In genomic region chr17:26601514-26601913, GRCm38 (mm10) we compare ENCODE assay signal across 9 mouse cellular contexts. TPM values are rescaled to one million over a fixed set of nuclear protein-coding genes. Genes with fewer than 3 reads are reported as not detected.
A peak's percentile ranks its signal among the peaks of the same experiment; 100 is the strongest.
DNase-seq lines count a peak whose midpoint lies in the region; ATAC-seq and TF ChIP-seq lines count a peak whose summit lies in the region.
"Had no signal": no experiment of that assay in that cellular context is flagged by ENCODE, and none has a peak within 500 bp of the region (broad histone marks: within the 10 kb centered on the region; RNA-seq: fewer than 3 reads in every experiment).

No protein-coding gene starts in this region.

- no peak for TF ChIP-seq POLR2A in embryonic fibroblast, embryonic 13.5 days (IDR thresholded peaks at IDR 0.05; ENCODE audit: low read depth, low read length)

- H3K4me3 ChIP-seq in gastrocnemius, adult 2 months, result no peak overlapping the region
- H3K4me3 ChIP-seq in limb, embryonic 12.5 days (replicated peaks), result no peak overlapping the region
- H3K4me3 ChIP-seq in limb, embryonic 10.5 days, result no peak overlapping the region
- no peak overlapping the region for H3K4me3 ChIP-seq in embryonic fibroblast, embryonic 13.5 days (ENCODE audit: insufficient read depth, low read length)
- no peak overlapping the region for H3K4me3 ChIP-seq in macrophage (ENCODE audit: inconsistent target)

- H3K27me3 ChIP-seq in limb, embryonic 12.5 days, result no peaks in the 10 kb centered on the region
- no peaks in the 10 kb centered on the region for H3K27me3 ChIP-seq in limb, embryonic 10.5 days (ENCODE audit: low read depth, poor library complexity, severe bottlenecking)

- H3K27ac ChIP-seq in gastrocnemius, adult 2 months, result peak overlapping the region; percentile 80
- H3K27ac ChIP-seq in limb, embryonic 12.5 days, result peak overlapping the region; percentile 24; the same call in 1 of the 2 replicates
- H3K27ac ChIP-seq in limb, embryonic 10.5 days, result no peak overlapping the region
- peak overlapping the region; percentile 62 for H3K27ac ChIP-seq in embryonic fibroblast, embryonic 13.5 days (ENCODE audit: insufficient read depth, low read length)
- peak overlapping the region; percentile 58 for H3K27ac ChIP-seq in macrophage

- peaks cover 15% of the 10 kb centered on the region; the same call in 1 of the 2 replicates for H3K36me3 ChIP-seq in limb, embryonic 12.5 days
- peaks cover 25% of the 10 kb centered on the region for H3K36me3 ChIP-seq in limb, embryonic 10.5 days
- no peaks in the 10 kb centered on the region for H3K36me3 ChIP-seq in macrophage (ENCODE audit: inconsistent target)

- no peak for TF ChIP-seq CTCF in gastrocnemius, adult 2 months (IDR thresholded peaks at IDR 0.05)
- no peak for TF ChIP-seq CTCF in embryonic fibroblast, embryonic 13.5 days (IDR thresholded peaks at IDR 0.05; ENCODE audit: borderline replicate concordance, insufficient read depth, low read length)

- DNase-seq in gastrocnemius, adult 2 months, result no peak
- DNase-seq in gastrocnemius, postnatal 14 days, result no peak
- DNase-seq in limb, embryonic 10.5 days (ENCODE audit: low spot score), result no peak
- no peak for DNase-seq in ovary, postnatal 10 days (ENCODE audit: low spot score)
- no peak for DNase-seq in layer of hippocampus, postnatal 36 days

- intact Hi-C loops in gastrocnemius, adult 2 months (cut with DNase I), result no loop called here
- intact Hi-C loops in gastrocnemius, postnatal 14 days (cut with DNase I; ENCODE audit: low total_unique reads), result no loop called here

- no peak overlapping the region for H3K4me2 ChIP-seq in limb, embryonic 12.5 days

- H3K79me2 ChIP-seq in macrophage (ENCODE audit: inconsistent target), result peaks cover 54% of the 10 kb centered on the region

- no peak for ATAC-seq in limb, embryonic 12.5 days (ENCODE audit: insufficient number of reproducible peaks, insufficient read depth, low FRiP score, low TSS enrichment, low read depth)
- ATAC-seq: forebrain, embryonic 14.5 days had no signal

- H3K9ac ChIP-seq in limb, embryonic 12.5 days (replicated peaks), result no peak overlapping the region

- peaks cover 35% of the 10 kb centered on the region for H3K4me1 ChIP-seq in limb, embryonic 12.5 days (replicated peaks)
- H3K4me1 ChIP-seq in limb, embryonic 10.5 days, result peaks cover 23% of the 10 kb centered on the region
- peaks cover 34% of the 10 kb centered on the region for H3K4me1 ChIP-seq in embryonic fibroblast, embryonic 13.5 days (ENCODE audit: control insufficient read depth, insufficient read depth, low read length)

- H3K9me3 ChIP-seq in limb, embryonic 12.5 days, result no peaks in the 10 kb centered on the region
- no peaks in the 10 kb centered on the region for H3K9me3 ChIP-seq in limb, embryonic 10.5 days (replicated peaks)

- WGBS in limb, embryonic 12.5 days, result 81% methylated on average over 6 of the region's 6 CpGs
- WGBS in limb, embryonic 10.5 days, result 83% methylated on average over 6 of the region's 6 CpGs
- WGBS in macrophage (ENCODE audit: missing documents), result 83% methylated on average over 6 of the region's 6 CpGs

RNA-seq across cellular contexts. Expression of gene Dusp1, which starts 39.6 kb away (rescaled TPM):
- 10 to 100 TPM; 73.0 to 89.6 TPM for total RNA-seq in gastrocnemius, adult 2 months (2021)
- total RNA-seq in gastrocnemius, postnatal 14 days (2021), result 10 to 100 TPM; 30.8 to 77.9 TPM
- polyA plus RNA-seq in limb, embryonic 12.5 days (2016; fragmentation: Nextera tagmentation; extraction: Ambion mirVana), result 18.0 and 19.4 TPM in 2 replicates
- polyA plus RNA-seq in limb, embryonic 10.5 days (2016; fragmentation: Nextera tagmentation; extraction: Ambion mirVana), result 23.5 and 26.1 TPM in 2 replicates
- 36.3 and 60.1 TPM in 2 replicates for polyA plus RNA-seq in embryonic fibroblast, embryonic 13.5 days (2011; ENCODE audit: insufficient read length, low read depth, missing spikeins)
- total RNA-seq in macrophage (2018; cell fraction: chromatin; rRNA removed), result 1,000 to 10,000 TPM in 8 of 26 experiments, 100 to 1,000 TPM in 14, 10 to 100 TPM in 4; 36.2 to 1,811 (median 533) TPM
- 1,000 to 10,000 TPM in 5 of 26 experiments, 100 to 1,000 TPM in 14, 10 to 100 TPM in 7; 20.0 to 1,690 (median 314) TPM for total RNA-seq in macrophage (2018; cell fraction: cytosol; rRNA removed)
- 1,000 to 10,000 TPM in 9 of 26 experiments, 100 to 1,000 TPM in 14, 10 to 100 TPM in 3; 28.6 to 2,287 (median 592) TPM for total RNA-seq in macrophage (2018; cell fraction: nucleus; rRNA removed)
- 10.8 to 29.7 TPM (median 28.3 TPM) in 3 replicates for polyA plus RNA-seq in macrophage (2018)
- total RNA-seq in layer of hippocampus, postnatal 36 days (2021), result 10 to 100 TPM; 17.1 to 19.3 TPM

RNA-seq across cellular contexts. Expression of gene Ergic1, which starts 40.2 kb away (rescaled TPM):
- total RNA-seq in gastrocnemius, adult 2 months (2021), result 10 to 100 TPM; 40.3 to 60.3 TPM
- 10 to 100 TPM; 71.4 to 87.7 TPM for total RNA-seq in gastrocnemius, postnatal 14 days (2021)
- polyA plus RNA-seq in limb, embryonic 12.5 days (2016; fragmentation: Nextera tagmentation; extraction: Ambion mirVana), result 90.7 and 103 TPM in 2 replicates
- polyA plus RNA-seq in limb, embryonic 10.5 days (2016; fragmentation: Nextera tagmentation; extraction: Ambion mirVana), result 114 and 121 TPM in 2 replicates
- 376 and 420 TPM in 2 replicates for polyA plus RNA-seq in embryonic fibroblast, embryonic 13.5 days (2011; ENCODE audit: insufficient read length, low read depth, missing spikeins)
- 100 to 1,000 TPM in 3 of 26 experiments, 10 to 100 TPM in 23; 27.2 to 136 (median 52.5) TPM for total RNA-seq in macrophage (2018; cell fraction: chromatin; rRNA removed)
- 10 to 100 TPM; 35.4 to 59.1 (median 45.8) TPM for total RNA-seq in macrophage (2018; cell fraction: cytosol; rRNA removed)
- 100 to 1,000 TPM in 3 of 26 experiments, 10 to 100 TPM in 23; 29.0 to 133 (median 49.8) TPM for total RNA-seq in macrophage (2018; cell fraction: nucleus; rRNA removed)
- polyA plus RNA-seq in macrophage (2018), result 37.4 to 133 TPM (median 109 TPM) in 3 replicates
- 100 to 1,000 TPM; 115 to 119 TPM for total RNA-seq in layer of hippocampus, postnatal 36 days (2021)
